Mouse (Mus musculus): ENCODE measurements around the gene Stk10.

The Stk10 gene

DNA sequence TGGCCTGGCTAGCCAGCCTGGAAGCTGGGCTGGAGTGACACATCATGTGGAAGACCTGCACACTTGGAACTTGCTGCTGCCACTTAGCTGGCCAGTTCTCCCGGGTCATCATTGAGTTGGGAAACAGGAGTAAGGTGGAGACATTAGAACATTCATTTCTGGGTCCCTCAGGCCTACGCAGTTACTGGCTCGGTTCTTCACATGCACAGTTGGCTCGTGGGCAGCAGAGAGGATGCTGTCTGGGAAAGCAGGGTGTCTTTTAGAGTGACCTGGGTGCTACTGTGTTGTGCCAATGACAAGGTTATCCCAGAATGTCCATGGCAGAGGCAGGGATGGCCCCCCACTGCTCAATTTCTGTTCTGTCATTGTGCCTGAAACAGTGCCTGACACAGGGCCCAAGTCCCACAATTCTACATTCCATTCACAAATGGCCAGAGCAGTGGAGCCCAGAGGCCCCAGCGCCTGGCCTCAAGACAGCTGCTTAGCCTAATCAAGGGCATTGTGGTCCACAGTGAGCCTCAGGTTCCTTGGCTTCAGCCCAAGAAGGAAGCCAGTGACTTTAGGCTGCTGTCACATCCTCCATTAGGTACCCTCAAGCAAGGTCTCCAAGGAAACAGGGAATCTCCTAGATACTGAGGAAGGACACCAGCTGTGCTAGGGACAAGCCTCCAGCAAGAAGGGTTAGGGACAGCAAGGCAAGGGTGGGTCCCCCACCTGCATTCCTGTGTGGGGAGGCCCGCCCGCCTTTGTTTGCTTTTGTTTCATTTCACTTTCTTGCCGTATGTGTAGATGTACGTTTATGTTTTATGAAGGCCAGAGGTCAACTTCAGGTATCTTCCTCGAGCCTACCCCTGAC is 34.1 kb downstream of the Stk10 start:
- no peak for DNase-seq (ENCODE audit: low spot score in 2 of 2)

DNA sequence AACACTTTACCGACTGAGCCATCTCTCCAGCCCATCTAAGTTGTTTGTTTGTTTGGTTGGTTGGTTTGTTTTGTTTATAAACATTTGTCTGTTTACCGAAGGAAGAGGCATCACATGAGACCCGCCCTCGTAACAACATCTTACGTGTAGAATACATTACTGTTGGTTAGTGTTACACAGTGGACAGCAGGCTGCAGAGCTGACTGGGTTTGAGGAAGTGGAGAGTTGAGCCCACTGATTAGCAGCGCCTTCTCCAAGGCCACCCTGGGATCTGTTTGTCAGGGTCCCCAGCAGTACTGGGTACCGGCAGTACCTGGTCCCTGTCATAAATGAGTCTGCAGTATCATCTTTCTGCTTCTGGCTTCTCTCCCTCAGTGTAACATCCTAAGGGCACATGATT is 35.0 kb downstream of the Stk10 start:
- DNase-seq (ENCODE audit: low spot score in 2 of 2) = no peak

DNA sequence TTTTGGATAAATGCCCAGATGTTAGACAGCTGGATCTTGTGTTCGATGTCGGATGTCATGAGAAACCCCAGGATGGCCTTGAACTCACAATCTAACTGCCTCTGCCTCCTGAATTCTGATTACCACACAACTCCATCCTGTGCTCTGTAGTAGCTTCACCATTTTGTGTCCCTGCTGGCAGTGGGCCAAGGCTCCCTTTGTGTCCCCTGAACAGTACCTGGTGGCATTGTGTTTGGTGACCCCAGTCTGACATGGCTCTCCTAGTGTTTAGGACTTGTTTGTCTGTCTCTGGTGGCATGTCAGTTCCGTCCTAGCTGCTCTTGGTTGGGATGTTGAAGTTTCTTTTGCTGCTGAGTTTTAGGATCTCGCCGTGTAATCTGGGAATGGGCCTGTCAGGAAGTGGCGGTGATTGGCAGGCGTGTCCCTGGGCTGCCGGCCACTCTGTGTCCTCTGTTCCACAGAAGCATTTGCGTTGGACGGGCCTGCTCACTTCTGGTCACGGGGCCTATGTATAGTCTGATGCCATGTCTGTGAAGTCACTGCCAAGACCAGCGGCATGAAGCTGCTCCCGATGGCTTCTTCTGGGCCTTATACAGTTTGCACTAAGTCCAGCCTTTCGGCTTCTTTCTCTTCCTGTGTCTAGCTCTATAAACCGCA is 35.7 kb downstream of the Stk10 start:
- DNase-seq (ENCODE audit: low spot score in 2 of 2) = no peak

DNA sequence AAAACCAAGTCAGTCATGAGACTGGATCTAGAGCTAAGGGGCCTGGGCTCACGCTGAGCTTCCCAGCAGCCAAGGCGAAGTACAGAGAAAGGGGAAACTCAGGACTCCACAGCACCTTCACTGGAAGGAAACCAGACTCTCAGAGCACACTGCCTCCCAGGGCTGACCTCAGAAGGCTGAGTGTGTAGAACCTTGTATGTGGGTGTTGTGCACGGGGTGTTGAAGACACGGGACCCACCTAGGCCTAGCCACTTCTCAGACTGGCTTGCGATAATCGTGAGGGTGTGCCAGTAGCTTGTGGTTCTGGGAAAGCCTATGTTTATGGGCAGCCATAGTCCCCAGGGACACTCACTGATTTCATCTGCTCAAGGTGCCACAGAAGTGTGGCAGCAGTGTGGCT is 38.0 kb downstream of the Stk10 start:
- peak in 1 of 2 experiments; percentile 63 for DNase-seq (ENCODE audit: low spot score in 2 of 2)

DNA sequence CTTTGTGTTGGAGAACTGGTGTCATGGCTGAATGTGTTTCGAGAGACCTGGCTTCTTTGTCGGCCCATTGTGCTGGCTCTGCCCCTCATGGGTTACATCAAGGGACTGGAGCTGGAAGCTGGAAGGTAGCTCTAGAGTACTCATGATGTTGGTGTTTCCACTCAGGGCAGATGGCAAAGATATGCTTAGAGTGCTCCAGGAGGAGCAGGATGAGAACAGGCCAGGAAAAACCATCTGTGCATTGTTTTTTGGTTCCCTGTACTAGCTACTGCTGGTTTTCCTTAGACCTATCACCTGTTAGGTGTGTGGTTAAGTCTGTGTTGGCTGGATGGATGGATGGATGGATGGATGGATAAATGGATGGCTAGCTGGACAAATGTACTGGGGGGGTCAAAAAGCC is 40.6 kb downstream of the Stk10 start:
- no peak for DNase-seq (ENCODE audit: low spot score in 2 of 2)

- no peak for DNase-seq (ENCODE audit: low spot score in 2 of 2)
These were observed 43.1 kb downstream of the Stk10 start for GRCm38 (mm10) chr11:32575964-32576759.

- no peak for DNase-seq (ENCODE audit: low spot score in 2 of 2)
These were observed 43.6 kb downstream of the Stk10 start for GRCm38 (mm10) chr11:32576760-32577050.

DNA sequence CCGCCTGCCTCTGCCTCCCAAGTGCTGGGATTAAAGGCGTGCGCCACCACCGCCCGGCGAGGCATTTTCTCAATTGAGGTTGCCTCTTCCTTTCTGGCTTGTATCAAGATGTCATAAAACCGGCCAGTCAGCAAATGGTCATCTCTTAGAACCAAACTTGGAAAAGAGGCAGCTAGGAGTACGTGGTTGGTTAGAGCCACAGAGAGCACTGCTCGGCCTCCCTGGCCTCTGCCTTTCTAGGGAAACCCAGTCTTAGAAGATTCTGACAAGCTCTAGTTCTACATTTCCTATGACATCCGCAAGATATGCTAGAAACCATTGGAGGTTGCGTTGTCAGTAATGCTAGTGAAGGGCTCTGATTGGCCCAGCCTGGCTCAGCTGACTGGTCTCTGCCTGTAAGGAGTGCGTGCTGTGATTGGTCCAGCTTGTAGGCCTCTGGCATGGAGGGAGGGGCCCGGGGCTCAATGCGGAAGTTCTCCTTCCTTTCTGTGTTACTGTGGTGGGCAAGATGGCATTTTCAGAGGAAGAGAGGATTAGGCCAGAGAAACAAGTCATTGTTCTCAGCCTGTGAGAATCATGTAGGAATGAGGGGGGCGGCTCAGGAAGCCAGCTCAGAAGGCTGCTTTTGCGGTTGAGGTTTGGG is 47.3 kb downstream of the Stk10 start:
- DNase-seq (ENCODE audit: low spot score in 2 of 2) = peak; percentile 50 to 61

GRCm38 (mm10) chr11:32581031-32581430 is 47.9 kb downstream of the Stk10 start:
- DNase-seq (ENCODE audit: low spot score in 2 of 2) = no peak

DNA sequence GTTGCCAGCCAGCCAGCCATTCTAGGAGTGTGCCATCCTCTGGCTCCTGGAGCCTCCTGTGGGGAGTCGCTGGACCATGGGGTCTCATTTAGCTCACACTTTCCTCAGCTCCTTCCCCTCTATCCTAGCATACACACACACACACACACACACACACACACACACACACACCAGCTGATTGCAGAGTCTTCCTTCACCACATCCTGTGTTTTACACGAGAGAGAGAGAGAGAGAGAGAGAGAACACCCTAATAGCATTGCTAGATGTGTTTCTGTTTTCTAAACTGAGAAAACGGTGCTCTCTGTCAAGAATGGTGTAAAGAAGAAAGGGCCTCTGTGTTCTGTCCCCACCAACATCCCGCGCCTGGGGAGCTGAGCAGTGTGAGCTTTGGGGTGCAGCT is 49.7 kb downstream of the Stk10 start:
- peak; percentile 60 to 71 for DNase-seq (ENCODE audit: low spot score in 2 of 2)

GRCm38 (mm10) chr11:32585996-32586395 is 52.9 kb downstream of the Stk10 start:
- DNase-seq (ENCODE audit: low spot score in 2 of 2) = no peak

DNA sequence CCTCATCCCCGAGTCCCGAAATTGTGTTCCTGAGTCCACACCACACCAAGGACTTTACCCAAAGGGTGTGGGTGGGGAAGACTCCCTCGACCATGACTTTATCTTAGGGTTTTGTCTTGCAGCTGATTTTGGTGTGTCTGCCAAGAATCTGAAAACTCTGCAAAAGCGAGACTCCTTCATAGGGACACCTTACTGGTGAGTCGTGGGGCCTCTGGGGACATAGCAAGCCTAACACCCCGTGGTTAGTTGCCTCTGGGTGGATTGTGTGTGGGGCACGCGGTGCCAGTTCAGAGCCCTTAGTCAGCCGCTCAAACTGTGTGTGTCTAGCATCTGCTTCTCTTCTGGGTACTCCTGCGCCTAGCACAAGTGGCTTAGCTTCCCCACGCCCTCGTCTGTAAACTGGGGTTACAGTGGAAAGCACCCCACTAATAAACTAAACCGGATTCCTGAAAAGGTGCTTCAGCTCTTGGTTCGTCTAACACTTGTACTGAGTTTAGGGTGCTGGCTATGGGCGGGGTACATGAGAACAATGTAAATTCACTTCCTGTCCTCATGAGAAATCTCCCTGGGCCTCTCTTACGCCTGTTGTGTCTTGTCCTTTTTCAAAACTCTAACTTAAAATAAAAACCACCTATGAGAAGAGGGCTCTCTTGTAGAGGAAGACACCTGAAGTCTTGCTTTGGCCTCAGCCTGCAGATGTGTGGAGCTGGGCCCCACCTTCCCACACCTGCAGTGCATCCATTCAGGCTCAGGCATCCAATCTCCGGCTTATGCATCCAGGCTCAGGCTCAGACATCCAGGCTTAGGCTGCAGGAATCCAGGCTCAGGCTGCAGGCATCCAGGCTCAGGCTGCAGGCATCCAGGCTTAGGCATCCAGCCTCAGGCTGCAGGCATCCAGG is 54.3 kb downstream of the Stk10 start:
- peak; percentile 47 to 55 for DNase-seq (ENCODE audit: low spot score in 2 of 2)

GRCm38 (mm10) chr11:32588090-32588891 is 55.2 kb downstream of the Stk10 start:
- peak; percentile 55 to 72 for DNase-seq (ENCODE audit: low spot score in 2 of 2)

DNA sequence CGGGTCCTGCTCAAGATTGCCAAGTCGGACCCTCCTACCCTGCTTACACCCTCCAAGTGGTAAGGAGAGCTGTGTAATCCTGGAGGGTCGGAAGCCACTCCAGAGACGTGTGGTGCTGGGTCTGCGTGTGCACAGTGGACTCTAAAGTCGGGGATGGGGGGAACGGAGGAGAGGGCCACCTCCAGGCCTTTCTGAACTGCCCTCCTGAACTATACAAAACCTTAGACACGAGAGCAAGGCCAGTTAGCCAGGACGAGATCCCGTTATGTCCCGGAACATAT is 55.7 kb downstream of the Stk10 start:
- no peak for DNase-seq (ENCODE audit: low spot score in 2 of 2)

- DNase-seq (ENCODE audit: low spot score in 2 of 2) = no peak
These were observed 56.1 kb downstream of the Stk10 start for GRCm38 (mm10) chr11:32589201-32589600.

DNA sequence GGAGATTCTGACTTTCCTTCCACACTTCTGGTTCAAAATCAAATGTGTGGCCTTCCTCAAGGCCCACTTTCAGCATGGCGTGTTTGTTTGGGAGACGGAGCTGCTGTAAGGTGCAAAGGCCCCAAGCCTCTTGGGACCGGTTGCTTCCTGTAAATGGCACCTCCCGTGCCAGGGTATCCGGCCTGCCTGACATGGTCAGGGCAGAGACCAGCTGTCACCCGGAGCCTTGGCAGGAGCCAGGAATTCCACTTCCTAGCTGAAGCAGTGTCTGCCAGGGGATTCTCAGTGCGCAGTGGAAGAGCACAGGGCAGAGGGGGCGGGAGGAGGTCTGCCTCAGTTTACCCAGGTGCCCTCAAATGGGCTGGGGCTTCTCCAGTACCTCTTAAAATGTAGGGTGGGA is 56.7 kb downstream of the Stk10 start:
- DNase-seq (ENCODE audit: low spot score in 2 of 2) = no peak

DNA sequence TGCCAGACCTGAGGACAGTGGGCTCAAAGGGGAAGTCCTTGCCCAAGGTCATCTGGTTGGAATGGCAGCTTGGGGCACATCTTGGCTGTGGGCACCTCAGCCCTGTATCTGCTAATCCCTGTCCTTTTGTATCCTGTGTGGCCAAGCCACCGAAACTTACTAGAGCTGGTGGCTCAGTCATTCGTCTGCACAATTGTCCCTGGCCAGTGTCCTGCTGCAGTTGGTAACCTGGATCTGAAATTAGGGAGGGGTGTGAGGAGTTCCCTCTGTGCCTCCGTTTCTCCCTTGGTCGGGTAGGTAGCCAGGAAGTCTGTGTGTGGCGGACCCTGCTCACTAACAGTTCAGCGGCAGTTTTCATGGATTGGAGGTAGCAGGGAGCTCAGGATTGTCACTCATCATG is 57.1 kb downstream of the Stk10 start:
- no peak for DNase-seq (ENCODE audit: low spot score in 2 of 2)

- DNase-seq (ENCODE audit: low spot score in 2 of 2) = peak; percentile 17 to 35
These were observed 59.1 kb downstream of the Stk10 start for GRCm38 (mm10) chr11:32591921-32592850.

DNA sequence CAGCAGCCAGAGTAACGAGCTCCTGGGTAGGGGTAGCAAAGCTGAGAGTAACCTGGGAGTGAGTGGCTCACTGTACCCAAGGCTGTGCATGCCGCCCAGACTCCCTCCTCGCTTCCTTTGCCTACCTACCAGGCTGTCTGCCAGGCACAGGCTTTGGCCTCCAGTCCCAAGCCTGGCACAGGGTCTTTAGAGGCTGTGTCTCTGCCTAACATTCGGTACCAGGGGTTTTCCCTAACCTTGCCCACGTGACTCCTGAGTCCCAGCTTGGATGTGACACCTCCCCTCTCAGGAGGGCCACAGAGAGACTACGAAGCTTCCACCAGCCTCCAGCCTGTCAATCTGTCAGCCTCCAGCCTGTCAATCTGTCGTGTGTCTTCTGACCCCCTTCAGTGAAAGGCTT is 60.0 kb downstream of the Stk10 start:
- DNase-seq (ENCODE audit: low spot score in 2 of 2) = no peak
